Mouse (Mus musculus) gastrocnemius, adult 2 months (tissue): ENCODE results near the gene Tnpo2. TPM values are rescaled to one million over a fixed set of nuclear protein-coding genes. Genes with fewer than 3 reads are reported as not detected.

Source experiments
- DNase-seq: peaks from one replicate; pipeline ENCODE4 v3.0.0; 2022
- H3K27ac ChIP-seq: fragments of 200-600 bp; 2 replicates; pipeline ENCODE4 v1.8.1; 2022; ENCODE audit warnings: mild to moderate bottlenecking
- H3K4me3 ChIP-seq: fragments of 200-600 bp; 2 replicates; pipeline ENCODE4 v1.8.1; 2022; ENCODE audit warnings: mild to moderate bottlenecking, moderate library complexity
- CTCF ChIP-seq: fragments of 200-600 bp; IDR thresholded peaks from 2 replicates; pipeline ENCODE4 v1.8.1; 2022; ENCODE audit warnings: antibody characterized with exemption, mild to moderate bottlenecking, moderate library complexity
- intact Hi-C: fragments of 180-260 bp; cut with DNase I; formaldehyde crosslinking; loops from one replicate; pipeline ENCODE4 v1.15.1; 2025
- total RNA-seq, 2 experiments: library from RNA; stranded (reverse); gene quantifications; 2 replicates each; pipeline ENCODE4 v1.2.3; 2021

Tnpo2 gene
- total RNA-seq, 2 experiments from 2014 or later, result 29.9 to 33.4 TPM

GRCm38 (mm10) chr8:85065213-85065612 is 28.5 kb downstream of the Tnpo2 start:
- no peak for DNase-seq
- intact Hi-C loops, result no loop called here
- no peak overlapping the region for H3K27ac ChIP-seq
- no peak overlapping the region for H3K4me3 ChIP-seq
- no peak for TF ChIP-seq CTCF

DNA sequence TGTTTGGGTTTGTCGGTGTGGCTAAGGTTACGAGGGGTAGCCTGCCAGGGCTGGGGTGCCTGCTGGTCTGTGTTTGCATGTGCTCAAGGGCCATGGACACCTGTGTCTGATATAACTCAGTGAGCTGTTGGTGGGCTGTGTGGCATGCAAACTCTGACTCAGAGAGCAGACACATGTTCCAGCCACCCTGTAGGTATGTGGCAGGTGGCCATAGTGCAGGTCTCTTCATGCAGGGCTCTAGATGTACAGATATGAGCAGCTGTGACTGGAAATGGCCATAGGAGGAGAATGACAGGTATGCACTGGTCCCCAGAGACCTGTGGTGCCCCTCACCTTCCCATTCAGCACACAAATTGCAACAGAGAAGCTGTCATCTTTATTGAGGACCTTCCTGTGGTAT is 30.4 kb downstream of the Tnpo2 start:
- intact Hi-C loops, result no loop called here
- DNase-seq, result no peak
- no peak for TF ChIP-seq CTCF
- no peak overlapping the region for H3K27ac ChIP-seq
- no peak overlapping the region for H3K4me3 ChIP-seq

- no peak within 1 kb of the TSS for H3K4me3 ChIP-seq
- H3K27ac ChIP-seq, result no peak within 1 kb of the TSS
- TF ChIP-seq CTCF, result no peak
- DNase-seq, result no peak
- intact Hi-C loops, result no loop called here
Observed at GRCm38 (mm10) chr8:85067982-85068381, 31.3 kb downstream of the Tnpo2 start, which contains the start of gene Gm5741. Gene Gm5741, minus strand, starts transcription at chr8:85067982.

- no peak for DNase-seq
- TF ChIP-seq CTCF, result no peak
- intact Hi-C loops, result loop anchor here (5.0 to 10.0 kb wide), 3 partner anchors 94 to 334 kb away; partner anchors contain the start of genes Junb, Orc6 and Vps35
- Histone ChIP-seq H3K4me3 (peak overlapping the region; percentile 94), H3K27ac (peak overlapping the region; percentile 96)
Observed at GRCm38 (mm10) chr8:85071041-85071440, 34.3 kb downstream of the Tnpo2 start.

DNA sequence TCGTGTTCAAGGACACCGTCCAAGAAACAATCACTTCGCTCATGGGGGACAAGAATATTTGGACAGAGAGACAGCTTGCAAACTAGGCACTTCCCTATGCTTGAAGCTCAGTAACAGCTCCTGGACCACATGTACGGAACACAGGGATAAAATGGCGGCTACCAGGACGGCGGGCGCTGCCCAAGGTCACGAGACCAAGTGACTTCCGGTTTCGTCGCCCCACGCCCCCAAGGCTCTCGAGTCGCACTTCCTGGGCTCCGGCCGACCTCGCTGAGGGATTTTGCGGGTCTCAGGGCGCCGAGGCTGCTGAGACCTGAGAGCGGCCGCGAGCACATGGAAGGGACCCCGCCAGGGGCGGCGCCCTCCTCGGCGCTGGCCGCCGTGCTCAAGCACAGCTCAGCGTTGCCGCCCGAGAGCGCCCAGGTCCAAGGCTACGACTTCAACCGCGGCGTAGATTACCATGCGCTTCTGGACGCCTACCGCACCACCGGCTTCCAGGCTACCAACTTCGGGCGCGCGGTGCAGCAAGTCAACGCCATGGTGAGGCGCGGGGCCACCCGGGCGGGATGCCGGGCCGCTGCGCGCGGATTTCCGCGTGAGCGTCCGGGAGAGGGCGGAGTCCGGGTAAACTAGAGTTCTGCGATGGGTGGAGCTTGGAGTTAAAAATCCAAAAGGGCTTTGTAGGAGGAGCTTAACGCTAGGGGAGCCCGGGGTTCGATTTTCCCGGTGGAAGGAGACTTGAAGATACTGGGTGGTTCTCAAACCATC is 35.0 kb downstream of the Tnpo2 start, which contains the start of gene Dhps:
TSS of gene Dhps (plus strand) at position 244 of the 768 bp plus-strand sequence.
- intact Hi-C loops, result loop anchor here (5.0 to 10.0 kb wide), 3 partner anchors 94 to 333 kb away; partner anchors contain the start of genes Junb, Orc6 and Vps35
- Histone ChIP-seq H3K27ac (peak within 1 kb of the TSS; percentile 96), H3K4me3 (peak within 1 kb of the TSS; percentile 94)
- peak; percentile 30; the same call in 1 of the 2 replicates for TF ChIP-seq CTCF
- DNase-seq, result peak; percentile 94

GRCm38 (mm10) chr8:85072364-85072929 is 35.7 kb downstream of the Tnpo2 start:
- intact Hi-C loops, result loop anchor here (5.0 to 10.0 kb wide), 3 partner anchors 95 to 332 kb away; partner anchors contain the start of genes Junb, Orc6 and Vps35
- no peak for TF ChIP-seq CTCF

DNA sequence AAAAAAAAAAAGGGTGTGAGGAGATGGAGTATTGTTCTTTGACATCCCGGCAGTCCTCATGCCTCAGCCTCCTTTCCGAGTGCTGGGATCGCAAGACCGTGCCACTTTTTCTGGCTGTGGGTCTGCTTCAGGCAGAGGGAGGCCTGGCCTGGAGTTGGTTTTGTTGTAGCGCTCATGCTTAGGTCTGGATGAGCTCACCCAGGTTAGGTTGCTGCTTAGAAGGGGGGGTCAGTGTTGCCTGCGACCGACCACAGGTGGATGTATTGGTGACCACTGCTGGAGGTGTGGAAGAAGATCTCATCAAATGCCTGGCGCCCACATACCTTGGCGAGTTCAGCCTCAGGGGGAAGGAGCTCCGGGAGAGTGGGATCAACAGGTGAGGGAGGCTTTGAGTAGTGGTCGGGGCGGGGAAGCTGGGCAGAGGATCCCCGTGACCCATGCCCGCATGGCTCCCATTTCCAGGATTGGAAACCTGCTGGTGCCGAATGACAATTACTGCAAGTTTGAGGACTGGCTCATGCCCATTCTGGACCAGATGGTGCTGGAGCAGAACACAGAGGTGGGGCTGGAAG is 36.4 kb downstream of the Tnpo2 start:
- intact Hi-C loops, result loop anchor here (5.0 to 10.0 kb wide), 3 partner anchors 96 to 332 kb away; partner anchors contain the start of genes Junb, Orc6 and Vps35
- TF ChIP-seq CTCF, result no peak
- Histone ChIP-seq H3K27ac (no peak overlapping the region), H3K4me3 (no peak overlapping the region)
- no peak for DNase-seq

More at GRCm38 (mm10) chr8:85072364-85072929, 35.7 kb downstream of the Tnpo2 start:
- peak overlapping the region; percentile 94 for H3K4me3 ChIP-seq
- H3K27ac ChIP-seq, result peak overlapping the region; percentile 96
- no peak for DNase-seq

DNA sequence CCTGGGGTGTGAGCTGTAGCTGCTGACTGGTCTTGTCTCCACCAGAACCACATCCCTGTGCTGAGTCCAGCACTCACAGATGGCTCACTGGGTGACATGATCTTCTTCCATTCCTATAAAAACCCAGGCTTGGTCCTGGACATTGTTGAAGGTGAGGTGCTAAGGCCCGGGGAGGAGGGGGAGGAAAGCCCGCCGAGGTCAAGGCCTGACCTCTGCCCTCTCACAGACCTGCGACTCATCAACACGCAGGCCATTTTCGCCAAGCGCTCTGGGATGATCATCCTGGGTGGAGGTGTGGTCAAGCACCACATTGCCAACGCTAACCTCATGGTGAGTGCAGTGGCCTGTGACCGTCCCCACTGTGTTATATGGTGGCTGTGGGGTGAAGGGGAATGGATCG is 37.5 kb downstream of the Tnpo2 start:
- intact Hi-C loops, result loop anchor here (5.0 to 10.0 kb wide), 3 partner anchors 97 to 331 kb away; partner anchors contain the start of genes Junb, Orc6 and Vps35
- TF ChIP-seq CTCF, result no peak
- Histone ChIP-seq H3K4me3 (no peak overlapping the region), H3K27ac (no peak overlapping the region)
- DNase-seq, result no peak

DNA sequence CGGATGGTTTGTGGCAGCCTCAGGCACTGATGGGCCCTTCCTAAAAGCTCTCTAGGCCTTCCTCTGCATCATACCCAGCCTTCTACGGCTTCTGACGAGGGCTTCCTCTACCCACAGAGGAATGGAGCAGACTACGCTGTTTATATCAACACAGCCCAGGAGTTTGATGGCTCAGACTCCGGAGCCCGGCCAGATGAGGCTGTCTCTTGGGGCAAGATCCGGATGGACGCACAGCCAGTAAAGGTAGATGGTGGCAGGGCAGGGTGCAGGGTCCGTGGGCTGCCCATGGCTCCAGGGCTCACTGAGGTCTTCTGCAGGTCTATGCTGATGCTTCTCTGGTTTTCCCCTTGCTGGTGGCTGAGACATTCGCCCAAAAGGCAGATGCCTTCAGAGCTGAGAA is 37.9 kb downstream of the Tnpo2 start:
- no peak for DNase-seq
- no peak overlapping the region for H3K27ac ChIP-seq
- no peak overlapping the region for H3K4me3 ChIP-seq
- TF ChIP-seq CTCF, result no peak
- intact Hi-C loops, result loop anchor here (5.0 to 10.0 kb wide), 3 partner anchors 97 to 330 kb away; partner anchors contain the start of genes Junb, Orc6 and Vps35

DNA sequence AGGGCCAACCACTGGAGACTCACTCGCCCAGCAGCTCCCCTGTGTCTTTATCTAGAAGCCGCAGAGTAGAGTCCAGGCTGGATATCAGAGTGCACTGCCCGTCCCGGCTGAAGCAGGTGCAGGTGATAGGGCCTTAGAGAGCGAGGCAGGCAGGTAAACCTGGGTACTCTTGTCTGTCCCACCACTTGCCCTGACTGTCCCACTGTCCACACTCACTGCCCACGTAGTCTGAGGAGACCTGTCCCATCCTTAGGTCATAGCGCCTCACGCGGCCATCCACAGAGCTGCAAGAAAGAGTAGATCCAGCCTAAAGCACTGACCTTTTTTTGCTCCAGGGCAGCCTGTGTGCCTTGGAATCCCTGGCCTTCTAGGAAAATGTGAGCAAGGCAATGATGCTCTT is 39.3 kb downstream of the Tnpo2 start:
- H3K27ac ChIP-seq, result no peak overlapping the region
- peak; percentile 60 for DNase-seq
- intact Hi-C loops, result loop anchor here (2.0 to 10.0 kb wide), 3 partner anchors 95 to 329 kb away; partner anchors contain the start of genes Orc6 and Vps35
- peak; percentile 51 for TF ChIP-seq CTCF
- H3K4me3 ChIP-seq, result no peak overlapping the region

DNA sequence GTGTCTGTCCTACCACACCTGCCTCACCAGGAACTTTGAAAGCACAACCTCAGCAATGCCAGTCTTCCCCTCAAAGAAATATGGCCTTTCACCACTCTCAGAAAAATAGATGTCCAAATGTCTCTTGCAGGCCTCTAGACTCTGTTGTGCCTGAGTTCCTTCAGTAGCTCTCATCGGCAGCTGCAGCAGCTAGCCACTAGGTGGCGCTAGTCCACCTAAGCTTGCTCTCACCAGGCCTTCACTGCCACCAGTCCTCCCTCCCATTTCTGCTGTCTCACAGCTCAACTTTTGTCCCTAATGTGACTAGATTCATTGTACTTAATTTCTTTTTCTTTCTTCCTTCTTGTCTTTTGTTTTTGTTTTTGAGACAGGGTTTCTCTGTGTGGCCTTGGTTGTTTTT is 40.3 kb downstream of the Tnpo2 start:
- H3K4me3 ChIP-seq, result no peak overlapping the region
- H3K27ac ChIP-seq, result peak overlapping the region; percentile 70
- no peak; the same call in 1 of the 2 replicates for TF ChIP-seq CTCF
- peak; percentile 81 for DNase-seq
- intact Hi-C loops, result loop anchor here (2.0 to 10.0 kb wide), 3 partner anchors 94 to 328 kb away; partner anchors contain the start of genes Orc6 and Vps35

- H3K27ac ChIP-seq, result peak overlapping the region; percentile 92
- DNase-seq, result no peak
- peak overlapping the region; percentile 98 for H3K4me3 ChIP-seq
- TF ChIP-seq CTCF, result no peak
- intact Hi-C loops, result no loop called here
Observed at GRCm38 (mm10) chr8:85080214-85080531, 43.5 kb downstream of the Tnpo2 start.
